Mouse (Mus musculus) ES-E14 (cell line): ENCODE measurements around the gene Mpp2.

ENCODE experiments used
- CHD2 ChIP-seq: IDR thresholded peaks from 2 replicates; pipeline ENCODE4 v1.6.1; 2014; ENCODE audit warnings: mild to moderate bottlenecking, low read depth, low read length, inconsistent platforms
- MAFK ChIP-seq: IDR thresholded peaks from 2 replicates; pipeline ENCODE4 v1.6.1; 2014; ENCODE audit warnings: mild to moderate bottlenecking, low read depth, low read length, inconsistent platforms; ENCODE audit not compliant: insufficient read depth
- ZC3H11A ChIP-seq: IDR thresholded peaks from 2 replicates; pipeline ENCODE4 v1.6.1; 2012; ENCODE audit warnings: low read depth, mild to moderate bottlenecking, inconsistent platforms, low read length, borderline replicate concordance

GRCm38 (mm10) chr11:102134516-102134915 lies 46.2 kb upstream of the Mpp2 start:
- TF ChIP-seq MAFK (no peak), CHD2 (no peak), ZC3H11A (no peak)
